Mouse (Mus musculus) liver, adult 2 months (tissue): ENCODE measurements around the gene Spata31d1d.

ENCODE experiments used
- CTCF ChIP-seq: fragments of 200-500 bp; IDR thresholded peaks from 2 replicates; pipeline ENCODE4 v1.5.1; 2011; ENCODE audit warnings: low read depth, low read length, control low read depth
- POLR2A ChIP-seq: fragments of 200-500 bp; IDR thresholded peaks from 2 replicates; pipeline ENCODE4 v1.6.1; 2011; ENCODE audit warnings: low read length, control low read depth; ENCODE audit not compliant: insufficient read depth; ENCODE audit errors: extremely low read depth

DNA sequence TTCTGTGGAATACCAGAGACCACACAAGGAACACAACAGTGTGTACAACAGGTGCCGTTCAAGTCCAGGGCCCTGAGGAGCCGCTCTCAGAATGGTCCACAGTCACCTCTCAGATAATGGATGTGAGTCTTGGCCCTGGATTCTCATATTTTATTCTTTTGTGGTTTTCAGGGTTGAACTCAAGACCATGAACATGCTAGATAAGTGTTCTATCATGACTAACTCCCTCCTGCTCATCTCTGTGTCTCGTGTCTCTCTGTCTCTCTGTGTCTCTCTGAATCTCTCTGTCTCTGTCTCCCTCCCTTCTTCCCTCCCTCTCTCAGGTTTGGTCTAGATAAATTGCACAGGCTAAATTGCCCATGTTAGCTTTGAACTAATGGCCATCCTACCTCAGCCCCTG, 41.7 kb downstream of the Spata31d1d start:
- TF ChIP-seq POLR2A (no peak), CTCF (no peak)
